Mouse (Mus musculus) thymus, postnatal 10 days (tissue): ENCODE measurements around the gene Sept4.

Source experiments
- DNase-seq, 2 experiments: peaks; one replicate each; pipeline ENCODE4 v3.0.0; 2021; ENCODE audit warnings: low spot score in 2 of 2

Gene Sept4

GRCm38 (mm10) chr11:87578963-87579601 lies 10.4 kb downstream of the Sept4 start:
- no peak for DNase-seq

- no peak for DNase-seq
These were observed 11.0 kb downstream of the Sept4 start for GRCm38 (mm10) chr11:87579713-87580112.

GRCm38 (mm10) chr11:87580543-87581085 lies 11.9 kb downstream of the Sept4 start:
- no peak for DNase-seq

GRCm38 (mm10) chr11:87581161-87581865 lies 12.6 kb downstream of the Sept4 start:
- DNase-seq = no peak

GRCm38 (mm10) chr11:87581933-87582710 lies 13.4 kb downstream of the Sept4 start:
- DNase-seq = no peak

GRCm38 (mm10) chr11:87583291-87584034 lies 14.8 kb downstream of the Sept4 start:
- no peak for DNase-seq

GRCm38 (mm10) chr11:87584711-87585505 lies 16.2 kb downstream of the Sept4 start:
- DNase-seq = no peak

GRCm38 (mm10) chr11:87587211-87587874 lies 18.6 kb downstream of the Sept4 start:
- no peak for DNase-seq

GRCm38 (mm10) chr11:87589605-87590004 lies 20.9 kb downstream of the Sept4 start:
- no peak for DNase-seq

GRCm38 (mm10) chr11:87590841-87591525 lies 22.3 kb downstream of the Sept4 start:
- peak; percentile 26 to 27 for DNase-seq

GRCm38 (mm10) chr11:87591526-87592353 lies 23.0 kb downstream of the Sept4 start, which contains the start of gene Mtmr4:
TSS of gene Mtmr4 (plus strand) at chr11:87592162.
- DNase-seq = peak; percentile 95 to 100

- DNase-seq = no peak
These were observed 23.6 kb downstream of the Sept4 start for GRCm38 (mm10) chr11:87592354-87592695.

GRCm38 (mm10) chr11:87592713-87593598 lies 24.3 kb downstream of the Sept4 start:
- no peak for DNase-seq

- peak; percentile 67 to 69 for DNase-seq
These were observed 26.7 kb downstream of the Sept4 start for GRCm38 (mm10) chr11:87595327-87595841.

GRCm38 (mm10) chr11:87595976-87596375 lies 27.3 kb downstream of the Sept4 start:
- DNase-seq = no peak

- DNase-seq = no peak
These were observed 27.8 kb downstream of the Sept4 start for GRCm38 (mm10) chr11:87596492-87596891.

- no peak for DNase-seq
These were observed 28.4 kb downstream of the Sept4 start for GRCm38 (mm10) chr11:87597061-87597460.
